In the genomic region with DNA sequence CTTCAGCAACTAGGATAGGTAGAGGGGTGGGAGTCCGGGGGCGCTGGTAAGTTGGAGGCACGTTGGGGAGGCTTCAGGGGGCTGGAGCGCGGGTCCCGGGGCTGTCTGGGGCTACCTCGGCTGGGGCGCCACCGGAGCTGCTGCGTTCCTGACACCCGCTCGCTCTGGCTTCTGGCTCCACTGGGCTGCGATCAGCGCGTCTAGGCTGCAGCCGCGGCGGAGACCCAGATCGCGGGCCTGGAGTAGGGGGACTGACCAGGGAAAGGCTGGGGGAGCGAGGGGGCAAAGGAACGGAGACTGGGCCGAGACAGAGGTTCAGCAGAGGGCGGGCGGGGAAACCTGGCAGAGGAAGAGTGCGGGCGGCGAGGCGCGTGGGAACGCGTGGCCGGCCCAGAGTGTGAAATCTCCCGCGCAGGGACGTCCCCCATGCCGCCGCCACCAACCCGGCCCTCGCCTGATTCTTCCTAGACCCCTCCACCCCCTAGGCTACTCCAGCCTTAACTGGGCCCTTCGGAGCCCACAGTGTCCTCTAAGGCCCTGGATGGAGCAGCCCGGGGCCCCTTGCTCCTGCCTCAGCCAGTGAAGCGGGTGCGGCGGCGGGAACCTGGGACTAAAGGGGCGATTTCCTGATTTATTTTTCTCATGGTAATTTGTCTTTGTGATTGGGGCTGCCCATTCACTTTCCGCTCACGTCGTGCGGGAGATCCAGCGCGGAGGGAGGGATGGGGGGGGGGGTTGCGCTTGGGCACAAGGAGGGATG, we compare ENCODE assay signal across 8 mouse cellular contexts. TPM values are rescaled to one million over a fixed set of nuclear protein-coding genes. Genes with fewer than 3 reads are reported as not detected.
DNase-seq lines count a peak whose midpoint lies in the region; ATAC-seq lines count a peak whose summit lies in the region.

No protein-coding gene starts in this region.

- H3K4me2 ChIP-seq in embryonic facial prominence, embryonic 14.5 days (ENCODE audit: low read depth, low read length), result peak overlapping the region; percentile 98
- peak overlapping the region; percentile 98 for H3K4me2 ChIP-seq in intestine, embryonic 14.5 days (ENCODE audit: low read length)

- peak overlapping the region; percentile 70 for H3K9ac ChIP-seq in embryonic facial prominence, embryonic 14.5 days (ENCODE audit: low read depth, low read length)
- H3K9ac ChIP-seq in intestine, embryonic 14.5 days (ENCODE audit: low read length), result peak overlapping the region; percentile 46

- peaks cover 42% of the 10 kb centered on the region for H3K27me3 ChIP-seq in embryonic facial prominence, embryonic 14.5 days (replicated peaks; ENCODE audit: control insufficient read depth, insufficient read depth, low read length)
- peaks cover 46% of the 10 kb centered on the region for H3K27me3 ChIP-seq in intestine, embryonic 14.5 days (replicated peaks; ENCODE audit: control insufficient read depth, insufficient read depth, low read length)

- DNase-seq in layer of hippocampus, postnatal 14 days (ENCODE audit: low spot score in 2 of 2), result peak; percentile 18 to 42
- DNase-seq in layer of hippocampus, adult 11-12 months (ENCODE audit: low spot score), result no peak
- DNase-seq in adrenal gland, postnatal 25 days, result peak; percentile 23
- no peak for DNase-seq in embryonic facial prominence, embryonic 14.5 days (ENCODE audit: low spot score)
- DNase-seq in intestine, embryonic 14.5 days (ENCODE audit: low spot score), result no peak
- DNase-seq in lung, postnatal 10 days, result peak; percentile 17
- peak; percentile 21 for DNase-seq in testis, postnatal 14 days (ENCODE audit: low spot score)
- DNase-seq in gastrocnemius, adult 8-10 months (ENCODE audit: low spot score in 2 of 2), result no peak

- peak; percentile 53 for ATAC-seq in embryonic facial prominence, embryonic 14.5 days (ENCODE audit: low read depth)
- peak; percentile 44 for ATAC-seq in intestine, embryonic 14.5 days (replicated peaks; ENCODE audit: low FRiP score, low TSS enrichment, low read depth)

- no peaks in the 10 kb centered on the region for H3K9me3 ChIP-seq in embryonic facial prominence, embryonic 14.5 days (ENCODE audit: control insufficient read depth, low read length)
- no peaks in the 10 kb centered on the region for H3K9me3 ChIP-seq in intestine, embryonic 14.5 days (ENCODE audit: control insufficient read depth, low read length)

- H3K4me3 ChIP-seq in embryonic facial prominence, embryonic 14.5 days (ENCODE audit: low read depth, low read length), result peak overlapping the region; percentile 59
- H3K4me3 ChIP-seq in intestine, embryonic 14.5 days (ENCODE audit: low read depth, low read length), result peak overlapping the region; percentile 57

- no peaks in the 10 kb centered on the region for H3K36me3 ChIP-seq in embryonic facial prominence, embryonic 14.5 days (ENCODE audit: control insufficient read depth, insufficient read depth, low read length)
- no peaks in the 10 kb centered on the region for H3K36me3 ChIP-seq in intestine, embryonic 14.5 days (ENCODE audit: control insufficient read depth, insufficient read depth, low read length)

- H3K27ac ChIP-seq in embryonic facial prominence, embryonic 14.5 days (replicated peaks; ENCODE audit: low read depth, low read length), result peak overlapping the region; percentile 54; the same call in 1 of the 2 replicates
- no peak overlapping the region for H3K27ac ChIP-seq in intestine, embryonic 14.5 days (ENCODE audit: low read depth)

- H3K4me1 ChIP-seq in embryonic facial prominence, embryonic 14.5 days (ENCODE audit: control insufficient read depth, insufficient read depth, low read length), result peaks cover 10% of the 10 kb centered on the region; the same call in 1 of the 2 replicates
- peaks cover 11% of the 10 kb centered on the region; the same call in 1 of the 2 replicates for H3K4me1 ChIP-seq in intestine, embryonic 14.5 days (replicated peaks; ENCODE audit: control insufficient read depth, insufficient read depth, low read length)

- 1% methylated on average over 33 of the region's 54 CpGs for WGBS in embryonic facial prominence, embryonic 14.5 days
- under 1% methylated on average over 53 of the region's 54 CpGs for WGBS in intestine, embryonic 14.5 days

RNA-seq across cellular contexts. Expression of gene Sema5b, which starts 0.9 kb away (rescaled TPM):
- total RNA-seq in layer of hippocampus, postnatal 14 days (2021), result 10 to 100 TPM; 20.7 to 21.7 TPM
- total RNA-seq in adrenal gland, postnatal 25 days (2021), result 5.4 and 6.4 TPM in 2 replicates
- 5.5 and 8.0 TPM in 2 replicates for polyA plus RNA-seq in embryonic facial prominence, embryonic 14.5 days (2014; fragmentation: Nextera tagmentation; extraction: Ambion mirVana)
- polyA plus RNA-seq in intestine, embryonic 14.5 days (2014; fragmentation: Nextera tagmentation; extraction: Ambion mirVana), result 5.1 and 7.0 TPM in 2 replicates
- under 1 TPM in 3 of 4 experiments, not detected in 1; 0.05 to 0.13 (median 0.07) TPM for total RNA-seq in gastrocnemius, adult 8-10 months (2022)

RNA-seq across cellular contexts. Expression of gene Pdia5, which starts 51.2 kb away (rescaled TPM):
- total RNA-seq in layer of hippocampus, postnatal 14 days (2021), result 1 to 10 TPM; 3.5 to 4.4 TPM
- total RNA-seq in adrenal gland, postnatal 25 days (2021), result 15.1 and 21.7 TPM in 2 replicates
- 26.1 and 27.7 TPM in 2 replicates for polyA plus RNA-seq in embryonic facial prominence, embryonic 14.5 days (2014; fragmentation: Nextera tagmentation; extraction: Ambion mirVana)
- 18.2 and 19.7 TPM in 2 replicates for polyA plus RNA-seq in intestine, embryonic 14.5 days (2014; fragmentation: Nextera tagmentation; extraction: Ambion mirVana)
- 1 to 10 TPM; 1.1 to 1.6 (median 1.4) TPM for total RNA-seq in gastrocnemius, adult 8-10 months (2022)

Comparison
In these comparisons a context has a peak if more than half of its experiments do, and no peak if none do; other contexts are left out.
1. DNase-seq: peak in layer of hippocampus, postnatal 14 days (2 of 2), adrenal gland, postnatal 25 days (single experiment), lung, postnatal 10 days (single experiment) and testis, postnatal 14 days (single experiment); none in layer of hippocampus, adult 11-12 months (single experiment), embryonic facial prominence, embryonic 14.5 days (single experiment), intestine, embryonic 14.5 days (single experiment) and gastrocnemius, adult 8-10 months (0 of 2).